Mouse (Mus musculus): ENCODE results near the gene Ptpn11. TPM values are rescaled to one million over a fixed set of nuclear protein-coding genes. Genes with fewer than 3 reads are reported as not detected.

The Ptpn11 gene
- polyA plus RNA-seq, 1 experiment: 17.3 TPM

DNA sequence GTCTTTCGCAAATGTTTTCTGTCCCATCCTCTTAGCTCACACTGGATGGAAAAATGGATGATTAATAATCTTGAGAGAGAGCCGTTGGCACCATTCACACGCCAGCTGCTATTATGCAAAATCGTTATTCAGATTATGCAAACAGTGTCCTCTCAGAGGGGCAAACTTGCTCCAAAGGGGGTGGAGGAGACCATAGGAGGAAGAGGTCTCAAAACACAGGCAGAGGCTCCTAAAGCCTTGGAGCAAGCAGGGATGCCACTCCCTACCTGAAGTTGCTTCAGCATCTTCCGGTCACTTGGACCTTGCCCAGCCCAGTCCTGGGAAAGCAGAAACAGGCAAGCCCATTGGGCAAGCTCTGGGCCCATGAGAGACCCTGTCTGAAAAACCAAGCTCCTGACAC lies 67.8 kb downstream of the Ptpn11 start:
- TF ChIP-seq POLR2A (IDR thresholded peaks at IDR 0.05; ENCODE audit: low read depth, low read length) (no peak), CTCF (IDR thresholded peaks at IDR 0.05; ENCODE audit: extremely low read depth, insufficient read depth, insufficient read length, insufficient replicate concordance) (no peak)
- H3K36me3 ChIP-seq (ENCODE audit: control insufficient read depth, insufficient read depth, low read length): no peaks in the 10 kb centered on the region
- H3K4me1 ChIP-seq (ENCODE audit: control insufficient read depth, insufficient read depth, insufficient read length): peaks cover 18% of the 10 kb centered on the region; the same call in 1 of the 2 replicates
- no peaks in the 10 kb centered on the region for H3K27me3 ChIP-seq (ENCODE audit: control insufficient read depth, insufficient read depth, low read length)
- no peak overlapping the region for H3K4me3 ChIP-seq (ENCODE audit: extremely low read depth, insufficient read depth, insufficient read length)
- 72% methylated on average over 5 of the region's 5 CpGs for WGBS
- no peak overlapping the region for H3K27ac ChIP-seq (ENCODE audit: insufficient read depth, low read length)
- DNase-seq (ENCODE audit: low read depth in 1 of 2, low spot score in 2 of 2): no peak

DNA sequence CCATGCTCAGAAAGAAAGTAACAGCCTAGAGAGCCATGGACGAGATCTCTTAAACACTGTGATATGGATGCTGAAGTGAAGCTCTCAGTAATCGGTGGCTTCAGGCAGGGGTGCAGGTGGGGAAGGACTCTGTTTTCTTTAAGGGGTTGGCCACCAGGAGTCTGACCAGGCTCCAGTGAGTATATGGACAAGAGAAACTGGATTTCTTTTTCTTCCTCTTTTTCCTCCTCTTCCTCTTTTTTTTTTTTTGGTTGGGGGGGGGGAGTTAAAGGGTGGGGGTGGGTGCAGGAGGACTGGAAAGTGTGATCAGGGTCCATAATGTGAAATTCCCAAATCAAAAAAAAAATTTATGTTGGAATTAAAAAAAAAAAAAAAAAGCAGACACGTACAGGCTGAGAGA lies 68.6 kb downstream of the Ptpn11 start:
- Histone ChIP-seq H3K27ac (ENCODE audit: insufficient read depth, low read length) (no peak overlapping the region), H3K4me3 (ENCODE audit: extremely low read depth, insufficient read depth, insufficient read length) (no peak overlapping the region), H3K27me3 (ENCODE audit: control insufficient read depth, insufficient read depth, low read length) (no peaks in the 10 kb centered on the region), H3K4me1 (ENCODE audit: control insufficient read depth, insufficient read depth, insufficient read length) (peaks cover 18% of the 10 kb centered on the region; the same call in 1 of the 2 replicates), H3K36me3 (ENCODE audit: control insufficient read depth, insufficient read depth, low read length) (no peaks in the 10 kb centered on the region)
- 20% methylated on average over 3 of the region's 3 CpGs for WGBS
- no peak for TF ChIP-seq CTCF (IDR thresholded peaks at IDR 0.05; ENCODE audit: extremely low read depth, insufficient read depth, insufficient read length, insufficient replicate concordance)
- no peak for TF ChIP-seq POLR2A (IDR thresholded peaks at IDR 0.05; ENCODE audit: low read depth, low read length)
- DNase-seq (ENCODE audit: low read depth in 1 of 2, low spot score in 2 of 2): no peak

DNA sequence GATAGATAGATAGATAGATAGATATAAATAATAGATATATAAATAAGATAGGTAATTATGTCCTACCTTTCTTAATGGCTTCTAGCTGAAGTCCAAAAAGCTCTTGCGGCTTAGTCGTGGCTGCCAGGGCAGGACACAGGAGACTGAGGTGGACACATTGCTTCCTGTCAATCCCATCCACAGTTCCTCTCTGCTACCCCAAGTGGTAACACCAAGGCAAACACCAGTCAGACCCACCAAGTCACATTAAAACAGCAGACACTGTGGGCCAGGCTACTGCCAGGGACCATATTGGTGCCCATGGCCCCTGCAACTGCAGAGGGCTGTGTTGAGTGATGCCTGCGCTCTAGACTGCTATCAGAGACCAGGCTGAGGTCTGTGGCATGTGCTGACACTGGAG lies 69.2 kb downstream of the Ptpn11 start:
- H3K4me1 ChIP-seq (ENCODE audit: control insufficient read depth, insufficient read depth, insufficient read length): peaks cover 18% of the 10 kb centered on the region; the same call in 1 of the 2 replicates
- no peak overlapping the region for H3K4me3 ChIP-seq (ENCODE audit: extremely low read depth, insufficient read depth, insufficient read length)
- H3K36me3 ChIP-seq (ENCODE audit: control insufficient read depth, insufficient read depth, low read length): no peaks in the 10 kb centered on the region
- H3K27me3 ChIP-seq (ENCODE audit: control insufficient read depth, insufficient read depth, low read length): no peaks in the 10 kb centered on the region
- TF ChIP-seq POLR2A (IDR thresholded peaks at IDR 0.05; ENCODE audit: low read depth, low read length): no peak
- no peak for TF ChIP-seq CTCF (IDR thresholded peaks at IDR 0.05; ENCODE audit: extremely low read depth, insufficient read depth, insufficient read length, insufficient replicate concordance)
- H3K27ac ChIP-seq (ENCODE audit: insufficient read depth, low read length): no peak overlapping the region
- DNase-seq (ENCODE audit: low read depth in 1 of 2, low spot score in 2 of 2): no peak
- 55% methylated on average over 3 of the region's 3 CpGs for WGBS

DNA sequence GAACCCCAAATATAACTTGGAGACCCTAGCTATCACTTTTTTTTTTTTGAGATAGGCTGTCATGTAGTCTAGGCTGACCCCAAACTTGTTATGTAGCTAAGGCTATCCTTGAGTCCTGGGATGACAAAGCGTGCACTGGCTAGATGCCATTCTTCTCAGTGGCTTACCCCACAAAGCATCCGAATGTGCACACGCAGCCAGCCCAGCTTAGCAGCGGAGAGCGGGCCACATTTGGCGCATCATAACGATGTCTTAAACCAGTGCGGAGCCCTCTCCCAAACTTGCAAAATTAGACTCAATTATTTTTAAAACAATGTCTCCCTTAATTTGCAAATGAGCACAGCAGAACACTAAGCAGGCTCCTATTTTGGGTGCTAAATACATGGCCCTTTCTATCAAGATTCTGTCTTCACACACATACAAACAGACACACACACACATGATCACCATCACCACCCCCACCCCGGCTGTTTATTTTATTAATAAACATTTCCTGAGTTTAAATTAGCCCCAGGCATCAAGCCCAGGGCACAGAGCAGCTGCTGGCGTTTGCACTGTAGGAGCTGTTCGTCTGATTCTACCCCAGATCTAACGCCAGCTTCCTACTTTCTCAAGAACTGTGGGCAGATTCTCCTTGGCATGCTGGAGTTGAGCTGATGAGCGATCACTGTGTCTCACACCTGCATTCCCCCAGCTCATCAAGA lies 71.7 kb downstream of the Ptpn11 start:
- TF ChIP-seq POLR2A (IDR thresholded peaks at IDR 0.05; ENCODE audit: low read depth, low read length): no peak
- DNase-seq (ENCODE audit: low read depth in 1 of 2, low spot score in 2 of 2): no peak
- 69% methylated on average over 13 of the region's 13 CpGs for WGBS
- Histone ChIP-seq H3K36me3 (ENCODE audit: control insufficient read depth, insufficient read depth, low read length) (no peaks in the 10 kb centered on the region), H3K27ac (ENCODE audit: insufficient read depth, low read length) (no peak overlapping the region), H3K4me1 (ENCODE audit: control insufficient read depth, insufficient read depth, insufficient read length) (peaks cover 20% of the 10 kb centered on the region; the same call in 1 of the 2 replicates), H3K4me3 (ENCODE audit: extremely low read depth, insufficient read depth, insufficient read length) (no peak overlapping the region), H3K27me3 (ENCODE audit: control insufficient read depth, insufficient read depth, low read length) (no peaks in the 10 kb centered on the region)

DNA sequence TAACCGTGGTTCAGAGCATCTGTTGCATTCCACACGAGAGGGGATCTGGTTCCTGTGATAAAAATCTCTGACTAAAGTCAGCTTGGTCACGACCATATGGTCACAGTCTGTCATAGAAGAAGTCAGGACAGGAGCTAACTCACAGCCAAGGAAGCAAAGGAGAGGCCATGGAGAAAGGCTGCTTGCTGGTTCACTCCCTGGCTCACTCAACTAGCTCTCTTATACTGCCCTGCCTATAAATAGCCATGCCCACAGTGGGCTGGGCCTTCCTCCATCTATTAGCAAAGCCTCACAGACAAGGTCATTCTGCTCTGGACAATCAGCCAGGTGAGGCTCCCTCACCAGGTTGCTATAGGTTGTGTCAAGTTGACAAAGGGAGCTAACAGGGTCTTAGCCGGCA lies 72.9 kb downstream of the Ptpn11 start:
- H3K4me3 ChIP-seq (ENCODE audit: extremely low read depth, insufficient read depth, insufficient read length): no peak overlapping the region
- peaks cover 20% of the 10 kb centered on the region; the same call in 1 of the 2 replicates for H3K4me1 ChIP-seq (ENCODE audit: control insufficient read depth, insufficient read depth, insufficient read length)
- TF ChIP-seq POLR2A (IDR thresholded peaks at IDR 0.05; ENCODE audit: low read depth, low read length): no peak
- TF ChIP-seq CTCF (IDR thresholded peaks at IDR 0.05; ENCODE audit: extremely low read depth, insufficient read depth, insufficient read length, insufficient replicate concordance): no peak
- H3K27me3 ChIP-seq (ENCODE audit: control insufficient read depth, insufficient read depth, low read length): no peaks in the 10 kb centered on the region
- WGBS: 55% methylated on average over 4 of the region's 4 CpGs
- DNase-seq (ENCODE audit: low read depth in 1 of 2, low spot score in 2 of 2): no peak
- no peak overlapping the region for H3K27ac ChIP-seq (ENCODE audit: insufficient read depth, low read length)
- H3K36me3 ChIP-seq (ENCODE audit: control insufficient read depth, insufficient read depth, low read length): no peaks in the 10 kb centered on the region

DNA sequence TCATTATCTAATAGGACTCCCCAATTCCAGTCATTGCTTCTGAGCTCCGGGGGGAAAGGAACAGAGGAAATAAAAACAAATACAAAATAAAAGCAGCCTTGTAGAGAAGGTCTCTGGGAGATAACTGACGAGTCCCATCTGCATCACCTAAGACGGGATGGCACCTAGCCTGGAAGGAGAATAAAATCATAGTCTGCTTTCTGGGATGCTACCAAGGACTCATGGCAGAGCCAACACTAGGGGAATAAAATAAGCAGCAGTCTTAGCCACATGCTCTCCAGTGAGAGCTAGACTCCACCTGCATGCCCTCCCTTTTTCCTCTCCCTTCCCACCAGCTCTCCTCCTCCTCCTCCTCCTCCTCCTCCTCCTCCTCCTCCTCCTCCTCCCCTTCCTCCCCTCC lies 74.3 kb downstream of the Ptpn11 start:
- WGBS: 85% methylated on average over 3 of the region's 3 CpGs
- no peak for TF ChIP-seq POLR2A (IDR thresholded peaks at IDR 0.05; ENCODE audit: low read depth, low read length)
- no peak for TF ChIP-seq CTCF (IDR thresholded peaks at IDR 0.05; ENCODE audit: extremely low read depth, insufficient read depth, insufficient read length, insufficient replicate concordance)

DNA sequence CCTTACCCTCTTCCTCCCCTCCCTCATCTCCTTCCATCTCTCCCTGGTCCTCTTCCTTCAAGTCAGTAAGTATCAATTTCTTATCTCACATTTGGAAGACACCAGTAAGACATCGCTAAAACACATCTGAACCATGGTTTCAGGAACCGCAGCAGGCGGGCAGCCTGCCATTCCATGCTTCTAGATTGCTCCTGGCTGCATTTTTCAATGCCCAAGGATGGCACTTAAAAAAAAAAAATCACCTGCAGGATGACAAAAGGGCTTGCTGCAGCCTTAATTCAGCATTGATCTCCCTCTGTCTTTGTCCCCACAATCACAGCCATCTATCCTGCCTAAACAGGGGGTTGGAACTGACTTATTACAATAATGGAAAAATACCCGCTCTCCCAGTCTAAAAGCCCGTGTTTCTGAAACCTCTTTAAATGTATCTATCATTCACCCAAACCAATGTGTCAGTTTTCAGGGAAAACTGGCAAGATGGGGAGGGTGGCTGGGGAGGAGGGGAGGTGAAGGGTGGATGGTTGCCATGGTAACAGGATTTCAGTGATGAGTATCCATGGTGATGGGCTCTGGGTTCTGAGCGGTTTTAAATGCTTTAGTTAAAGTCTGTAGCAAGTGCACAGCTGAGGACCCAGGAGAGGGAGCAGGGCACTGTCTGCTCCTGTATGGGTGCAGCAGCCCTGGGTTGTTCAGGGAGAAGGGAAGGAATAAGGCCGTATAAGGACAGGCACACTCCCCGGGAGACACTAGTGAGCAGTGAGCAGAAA lies 75.6 kb downstream of the Ptpn11 start:
- Histone ChIP-seq H3K4me1 (ENCODE audit: control insufficient read depth, insufficient read depth, insufficient read length) (peaks cover 21% of the 10 kb centered on the region; the same call in 1 of the 2 replicates), H3K4me3 (ENCODE audit: extremely low read depth, insufficient read depth, insufficient read length) (no peak overlapping the region), H3K27ac (ENCODE audit: insufficient read depth, low read length) (no peak overlapping the region), H3K36me3 (ENCODE audit: control insufficient read depth, insufficient read depth, low read length) (no peaks in the 10 kb centered on the region), H3K27me3 (ENCODE audit: control insufficient read depth, insufficient read depth, low read length) (no peaks in the 10 kb centered on the region)
- 91% methylated on average over 8 of the region's 8 CpGs for WGBS
- DNase-seq (ENCODE audit: low read depth in 1 of 2, low spot score in 2 of 2): no peak
- TF ChIP-seq POLR2A (IDR thresholded peaks at IDR 0.05; ENCODE audit: low read depth, low read length) (no peak), CTCF (IDR thresholded peaks at IDR 0.05; ENCODE audit: extremely low read depth, insufficient read depth, insufficient read length, insufficient replicate concordance) (no peak)

More for the DNA sequence above, 74.3 kb downstream of the Ptpn11 start:
- no peaks in the 10 kb centered on the region for H3K27me3 ChIP-seq (ENCODE audit: control insufficient read depth, insufficient read depth, low read length)
- DNase-seq (ENCODE audit: low read depth in 1 of 2, low spot score in 2 of 2): no peak
- H3K36me3 ChIP-seq (ENCODE audit: control insufficient read depth, insufficient read depth, low read length): no peaks in the 10 kb centered on the region
- no peak overlapping the region for H3K27ac ChIP-seq (ENCODE audit: insufficient read depth, low read length)
- peaks cover 17% of the 10 kb centered on the region; the same call in 1 of the 2 replicates for H3K4me1 ChIP-seq (ENCODE audit: control insufficient read depth, insufficient read depth, insufficient read length)
- no peak overlapping the region for H3K4me3 ChIP-seq (ENCODE audit: extremely low read depth, insufficient read depth, insufficient read length)

Measured in spleen, adult 2 months (tissue).